Mouse (Mus musculus) heart, embryonic 14.5 days (tissue): ENCODE measurements around the gene Rassf5. TPM values are rescaled to one million over a fixed set of nuclear protein-coding genes. Genes with fewer than 3 reads are reported as not detected.

Source experiments
- ATAC-seq: fragments of 200-750 bp; cut with Nextera tagmentation; 2 replicates; pipeline ENCODE4 v1.8.0; 2017; ENCODE audit warnings: low read depth, moderate TSS enrichment; ENCODE audit not compliant: insufficient number of reproducible peaks, insufficient read depth, low FRiP score
- H3K27ac ChIP-seq, 2 experiments: fragments of 200-500 bp in 1 of 2; fragments of 300-500 bp in 1 of 2; sonication (generic) in 1 of 2; replicated peaks in 1 of 2; 2 replicates each; pipeline ENCODE4 v1.5.1; 2012 to 2014; ENCODE audit warnings: low read depth in 2 of 2, low read length in 2 of 2, control low read depth in 1 of 2, mild to moderate bottlenecking in 1 of 2, mixed read lengths in 1 of 2; ENCODE audit not compliant: control insufficient read depth in 1 of 2, insufficient read depth in 1 of 2
- H3K27me3 ChIP-seq: fragments of 300-500 bp; sonication (generic); 2 replicates; pipeline ENCODE4 v1.6.1; 2014; ENCODE audit warnings: mild to moderate bottlenecking, low read length, control low read depth; ENCODE audit not compliant: control insufficient read depth, insufficient read depth
- H3K36me3 ChIP-seq: fragments of 300-500 bp; sonication (generic); 2 replicates; pipeline ENCODE4 v1.6.1; 2014; ENCODE audit warnings: mild to moderate bottlenecking, control low read depth, low read length, mixed read lengths; ENCODE audit not compliant: control insufficient read depth, insufficient read depth
- H3K4me1 ChIP-seq, 2 experiments: fragments of 200-500 bp in 1 of 2; fragments of 300-500 bp in 1 of 2; sonication (generic) in 1 of 2; 2 replicates each; pipeline ENCODE4 v1.6.1; 2012 to 2014; ENCODE audit warnings: low read length in 2 of 2, control low read depth in 1 of 2, mixed read lengths in 1 of 2; ENCODE audit not compliant: control insufficient read depth in 2 of 2, insufficient read depth in 2 of 2
- H3K4me2 ChIP-seq: fragments of 300-500 bp; sonication (generic); 2 replicates; pipeline ENCODE4 v1.6.1; 2014; ENCODE audit warnings: mild to moderate bottlenecking, low read length
- H3K4me3 ChIP-seq, 2 experiments: fragments of 200-500 bp in 1 of 2; fragments of 300-500 bp in 1 of 2; sonication (generic) in 1 of 2; 2 replicates each; pipeline ENCODE4 v1.5.1; 2012 to 2014; ENCODE audit warnings: low read length in 2 of 2, mild to moderate bottlenecking in 2 of 2, control low read depth in 1 of 2, low read depth in 1 of 2, moderate library complexity in 1 of 2; ENCODE audit not compliant: control insufficient read depth in 1 of 2, insufficient read depth in 1 of 2
- H3K9ac ChIP-seq: fragments of 300-500 bp; sonication (generic); 2 replicates; pipeline ENCODE4 v1.6.1; 2014; ENCODE audit warnings: mild to moderate bottlenecking, low read length
- H3K9me3 ChIP-seq: fragments of 300-500 bp; sonication (generic); 2 replicates; pipeline ENCODE4 v1.6.1; 2016; ENCODE audit warnings: low read length, control low read depth; ENCODE audit not compliant: control insufficient read depth
- WGBS: fragments of 180-500 bp; shearing (Covaris S2); extraction: QIAGEN DNeasy Blood & Tissue Kit; methylation state at CpG from one replicate; pipeline ENCODE4 v1.1.7; 2014; 5-methylcytosine and 5-hydroxymethylcytosine counted together
- polyA plus RNA-seq: library from polyadenylated mRNA; unstranded; fragments of >200 nt; fragmentation: Nextera tagmentation; extraction: Ambion mirVana; gene quantifications from 2 replicates; pipeline ENCODE4 v1.2.1, GENCODE M21; 2014

Rassf5 gene
- polyA plus RNA-seq, 1 experiment from 2014 or later = 19.3 TPM

GRCm38 (mm10) chr1:131135960-131136629 lies 109.0 kb downstream of the Rassf5 start:
- Histone ChIP-seq H3K4me1 (peaks cover 9 to 18% of the 10 kb centered on the region in 2 experiments), H3K4me3 (no peak overlapping the region), H3K4me2 (peak overlapping the region; percentile 8; the same call in 1 of the 2 replicates), H3K27ac (no peak overlapping the region), H3K27me3 (no peaks in the 10 kb centered on the region), H3K9me3 (no peaks in the 10 kb centered on the region), H3K36me3 (no peaks in the 10 kb centered on the region), H3K9ac (no peak overlapping the region)
- 85% methylated on average over 10 of the region's 10 CpGs for WGBS
- ATAC-seq = no peak

- no peaks in the 10 kb centered on the region for H3K36me3 ChIP-seq
- H3K9me3 ChIP-seq = no peaks in the 10 kb centered on the region
- H3K4me2 ChIP-seq = peak overlapping the region; percentile 24; the same call in 1 of the 2 replicates
- H3K27me3 ChIP-seq = no peaks in the 10 kb centered on the region
- H3K9ac ChIP-seq = no peak overlapping the region
- no peak overlapping the region for H3K4me3 ChIP-seq
- H3K27ac ChIP-seq = 0 out of 4 replicates have a peak overlapping the region, but pooled peaks of 1 of the 2 experiments have one; percentile 1
- peaks cover 9 to 18% of the 10 kb centered on the region in 2 experiments for H3K4me1 ChIP-seq
- no peak for ATAC-seq
- 52% methylated on average over 8 of the region's 8 CpGs for WGBS
Observed at GRCm38 (mm10) chr1:131134942-131135522, 110.0 kb downstream of the Rassf5 start.

- 0 out of 4 replicates have a peak overlapping the region, but pooled peaks of 1 of the 2 experiments have one; percentile 3 for H3K4me3 ChIP-seq
- 54% methylated on average over 6 of the region's 6 CpGs for WGBS
Observed at GRCm38 (mm10) chr1:131134231-131134630, 110.8 kb downstream of the Rassf5 start.

More at GRCm38 (mm10) chr1:131134231-131134630, 110.8 kb downstream of the Rassf5 start:
- Histone ChIP-seq H3K9ac (no peak overlapping the region), H3K9me3 (no peaks in the 10 kb centered on the region), H3K36me3 (peaks cover 6% of the 10 kb centered on the region; the same call in 1 of the 2 replicates), H3K4me1 (peaks cover 9 to 18% of the 10 kb centered on the region in 2 experiments), H3K27me3 (no peaks in the 10 kb centered on the region), H3K4me2 (peak overlapping the region; percentile 27; the same call in 1 of the 2 replicates), H3K27ac (0 out of 4 replicates have a peak overlapping the region, but pooled peaks of 1 of the 2 experiments have one; percentile 1)
- no peak for ATAC-seq

Other genes with a start within 250 kb of the Rassf5 start
- gene Il10, start 225.4 kb downstream of the Rassf5 start, polyA plus RNA-seq = not detected in 2 replicates
- 59.9 and 96.1 TPM in 2 replicates for gene Mapkapk2, start 147.4 kb downstream of the Rassf5 start, polyA plus RNA-seq
- gene Dyrk3, start 106.9 kb downstream of the Rassf5 start, polyA plus RNA-seq = 1.5 and 1.7 TPM in 2 replicates
- 49.6 and 50.2 TPM in 2 replicates for gene Eif2d, start 92.1 kb downstream of the Rassf5 start, polyA plus RNA-seq
- 2.3 and 2.6 TPM in 2 replicates for gene Ikbke, start 34.3 kb upstream of the Rassf5 start, polyA plus RNA-seq